Mouse (Mus musculus) liver, embryonic 11.5 days (tissue): ENCODE data around the gene Pnkd. TPM values are rescaled to one million over a fixed set of nuclear protein-coding genes. Genes with fewer than 3 reads are reported as not detected.

Experiments used
- ATAC-seq: fragments of 200-750 bp; cut with Nextera tagmentation; replicated peaks from 2 replicates; pipeline ENCODE4 v1.8.0; 2017; ENCODE audit warnings: moderate number of reproducible peaks, mild to moderate bottlenecking, moderate TSS enrichment, moderate library complexity; ENCODE audit not compliant: low FRiP score
- DNase-seq: peaks from one replicate; pipeline ENCODE4 v3.0.0-alpha.2; 2017; ENCODE audit warnings: low spot score
- H3K27ac ChIP-seq: fragments of 300-500 bp; sonication (generic); 2 replicates; pipeline ENCODE4 v1.5.1; 2014; ENCODE audit warnings: mild to moderate bottlenecking, low read depth, low read length, control low read depth
- H3K27me3 ChIP-seq: fragments of 300-500 bp; sonication (generic); replicated peaks from 2 replicates; pipeline ENCODE4 v1.6.1; 2014; ENCODE audit warnings: low read length, mixed read lengths; ENCODE audit not compliant: control insufficient read depth, insufficient read depth
- H3K36me3 ChIP-seq: fragments of 300-500 bp; sonication (generic); 2 replicates; pipeline ENCODE4 v1.6.1; 2014; ENCODE audit warnings: mild to moderate bottlenecking, low read length, moderate library complexity, mixed read lengths; ENCODE audit not compliant: control insufficient read depth, insufficient read depth
- H3K4me1 ChIP-seq: fragments of 300-500 bp; sonication (generic); replicated peaks from 2 replicates; pipeline ENCODE4 v1.6.1; 2014; ENCODE audit warnings: low read length, mixed read lengths; ENCODE audit not compliant: control insufficient read depth, insufficient read depth
- H3K4me2 ChIP-seq: fragments of 300-500 bp; sonication (generic); 2 replicates; pipeline ENCODE4 v1.6.1; 2014; ENCODE audit warnings: mild to moderate bottlenecking, control low read depth, moderate library complexity
- H3K4me3 ChIP-seq: fragments of 300-500 bp; sonication (generic); 2 replicates; pipeline ENCODE4 v1.5.1; 2014; ENCODE audit warnings: low read depth, low read length, control low read depth
- H3K9ac ChIP-seq: fragments of 300-500 bp; sonication (generic); 2 replicates; pipeline ENCODE4 v1.6.1; 2014; ENCODE audit warnings: low read depth, low read length, control low read depth
- H3K9me3 ChIP-seq: fragments of 300-500 bp; sonication (generic); 2 replicates; pipeline ENCODE4 v1.6.1; 2016; ENCODE audit warnings: low read length, inconsistent platforms, mixed read lengths; ENCODE audit not compliant: control insufficient read depth
- WGBS: fragments of 180-500 bp; shearing (Covaris S2); extraction: QIAGEN DNeasy Blood & Tissue Kit; methylation state at CpG from one replicate; pipeline ENCODE4 v1.1.7; 2014; 5-methylcytosine and 5-hydroxymethylcytosine counted together
- microRNA counts: library from miRNA; unstranded; fragments of <30 nt; microRNA quantifications from one replicate; lab custom pipeline; 2015
- microRNA-seq: library from miRNA; unstranded; fragments of <30 nt; microRNA quantifications from one replicate; pipeline ENCODE4, GENCODE M21; 2017; ENCODE audit warnings: borderline number of aligned reads
- polyA plus RNA-seq: library from polyadenylated mRNA; unstranded; fragments of >200 nt; fragmentation: Nextera tagmentation; extraction: Ambion mirVana; gene quantifications from 2 replicates; pipeline ENCODE4 v1.2.1, GENCODE M21; 2014

Pnkd gene
- polyA plus RNA-seq, 1 experiment from 2014 or later = 84.3 TPM

DNA sequence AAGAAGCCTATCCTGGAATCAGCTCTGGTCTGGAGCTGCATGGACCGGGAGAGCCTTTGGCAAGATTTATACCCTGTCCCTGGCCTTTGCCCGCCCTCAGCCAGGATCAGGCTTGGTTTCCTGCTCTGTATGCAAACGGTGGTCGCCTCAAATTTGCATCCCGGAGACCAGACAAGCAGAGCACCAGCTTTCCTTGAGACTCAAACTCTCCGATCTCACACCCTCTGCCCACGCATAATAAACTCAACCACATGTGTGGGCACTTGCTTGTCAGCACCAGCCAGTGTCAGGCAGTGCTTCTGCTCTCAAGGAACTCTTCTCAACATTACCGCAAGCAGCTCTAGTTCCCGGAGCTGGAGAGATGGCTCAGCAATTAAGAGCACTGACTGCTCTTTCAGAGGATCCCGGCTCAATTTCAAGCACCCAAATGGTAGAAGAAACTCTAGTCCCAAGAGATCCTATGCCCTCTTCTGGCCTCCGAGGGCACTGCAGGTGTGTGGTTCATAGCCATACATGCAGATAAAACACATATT is 113.3 kb downstream of the Pnkd start:
- Histone ChIP-seq H3K27me3 (no peaks in the 10 kb centered on the region), H3K27ac (peak overlapping the region; percentile 92), H3K9me3 (no peaks in the 10 kb centered on the region), H3K36me3 (peaks cover 14% of the 10 kb centered on the region; the same call in 1 of the 2 replicates), H3K4me3 (peak overlapping the region; percentile 53), H3K9ac (peak overlapping the region; percentile 61), H3K4me1 (peaks cover 20% of the 10 kb centered on the region), H3K4me2 (peak overlapping the region; percentile 86)
- DNase-seq (peak; percentile 70), ATAC-seq (peak; percentile 37)
- WGBS = 5% methylated on average over 11 of the region's 11 CpGs

DNA sequence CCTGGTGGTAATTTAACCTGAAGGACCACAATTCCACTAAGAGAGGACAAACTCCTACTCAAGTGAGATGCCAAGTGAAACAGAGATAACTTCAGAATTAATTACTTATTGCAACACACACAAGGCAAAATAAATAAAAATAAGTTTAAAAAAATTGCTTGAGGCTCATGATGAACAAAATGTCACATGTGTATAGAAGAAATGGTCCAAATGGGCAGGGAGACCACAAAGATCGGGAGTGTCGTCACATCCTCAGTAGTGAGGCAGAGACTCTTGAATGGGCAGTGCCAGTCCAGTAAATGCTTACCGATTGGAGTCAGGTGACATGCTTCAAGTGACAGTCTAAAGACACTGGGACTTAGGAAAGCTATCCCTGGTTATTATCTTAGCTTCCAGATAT is 115.8 kb downstream of the Pnkd start:
- H3K4me3 ChIP-seq = no peak overlapping the region

DNA sequence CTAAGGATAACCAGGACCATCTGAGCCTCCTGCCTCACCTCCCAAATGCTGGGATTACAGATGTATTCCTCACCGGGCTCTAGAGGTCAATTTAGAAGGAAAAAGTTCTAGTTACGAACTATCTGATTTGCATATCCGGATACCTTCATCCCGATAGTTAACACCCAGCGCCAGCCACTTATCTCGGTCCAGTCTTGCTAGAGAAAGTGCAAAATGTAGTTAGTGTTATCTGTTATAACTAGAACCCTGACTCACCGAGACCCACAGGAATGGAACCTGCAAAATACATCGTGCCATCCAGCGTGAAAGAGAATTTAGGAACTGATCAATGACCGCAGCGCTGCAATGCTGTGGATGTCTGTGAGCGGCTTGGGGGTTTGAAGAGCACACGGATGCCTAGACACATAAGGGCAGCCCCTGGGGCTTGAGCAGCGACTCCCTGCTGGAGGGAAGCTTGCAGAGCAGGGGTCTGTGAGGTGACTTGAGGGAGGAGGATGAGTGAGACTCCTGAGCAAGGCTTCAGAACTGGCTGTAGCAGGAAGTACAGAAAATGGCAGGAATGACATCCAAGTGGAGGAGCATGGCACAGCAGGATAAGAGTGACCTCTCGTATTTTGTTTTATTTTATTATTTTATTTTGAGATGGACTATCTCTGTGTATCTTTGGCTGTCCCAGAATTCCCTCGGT is 116.4 kb downstream of the Pnkd start:
- H3K9ac ChIP-seq = peak overlapping the region; percentile 60

More for the DNA sequence above, 115.8 kb downstream of the Pnkd start:
- Histone ChIP-seq H3K36me3 (no peaks in the 10 kb centered on the region), H3K9ac (no peak overlapping the region), H3K4me1 (peaks cover 11% of the 10 kb centered on the region), H3K4me2 (peak overlapping the region; percentile 61), H3K27me3 (no peaks in the 10 kb centered on the region), H3K27ac (no peak overlapping the region), H3K9me3 (no peaks in the 10 kb centered on the region)
- 77% methylated on average over 3 of the region's 3 CpGs for WGBS
- ATAC-seq = no peak
- no peak for DNase-seq

More for the DNA sequence above, 116.4 kb downstream of the Pnkd start:
- no peak for DNase-seq
- H3K27ac ChIP-seq = 0 out of 2 replicates have a peak overlapping the region, but pooled peaks have one; percentile 54
- H3K9me3 ChIP-seq = no peaks in the 10 kb centered on the region
- peaks cover 11% of the 10 kb centered on the region for H3K4me1 ChIP-seq
- H3K27me3 ChIP-seq = no peaks in the 10 kb centered on the region
- no peak for ATAC-seq
- 43% methylated on average over 16 of the region's 16 CpGs for WGBS
- peak overlapping the region; percentile 61 for H3K4me2 ChIP-seq
- H3K4me3 ChIP-seq = no peak overlapping the region
- H3K36me3 ChIP-seq = no peaks in the 10 kb centered on the region

MicroRNAs encoded within 50 kb of the gene (microRNA counts, 519-probe panel; counts per million panel counts)
- microRNA mmu-miR-26b (lab: Ali Mortazavi, UCI) = 5,063 counts per million, percentile 44 among the panel's probes with 10 or more counts

Small RNA genes lying within 50 kb of the gene (microRNA-seq; reads per million reads assigned to microRNA genes)
- 27,067 reads per million, percentile 99 among the genes with 10 or more reads in this experiment for gene Mir26b

Other genes starting within 250 kb of the Pnkd start
- 19.4 and 20.4 TPM in 2 replicates for gene Tns1, start 160.5 kb upstream of the Pnkd start, polyA plus RNA-seq
- 0.17 and 0.34 TPM in 2 replicates for gene Rufy4, start 159.4 kb upstream of the Pnkd start, polyA plus RNA-seq
- 0.47 and 0.70 TPM in 2 replicates for gene Cxcr2, start 130.9 kb upstream of the Pnkd start, polyA plus RNA-seq
- not detected in 2 replicates for gene Cxcr1, start 90.3 kb upstream of the Pnkd start, polyA plus RNA-seq
- gene Arpc2, start 48.8 kb upstream of the Pnkd start, polyA plus RNA-seq = 375 and 384 TPM in 2 replicates
- gene Gpbar1, start 6.4 kb upstream of the Pnkd start, polyA plus RNA-seq = 2.8 and 3.2 TPM in 2 replicates
- gene Aamp, start 192 bp upstream of the Pnkd start, polyA plus RNA-seq = 190 and 193 TPM in 2 replicates
- gene Tmbim1, start 20.7 kb downstream of the Pnkd start, polyA plus RNA-seq = 21.7 and 22.9 TPM in 2 replicates
- 0.21 TPM in 1 of 2 replicates, not detected in the other for gene Catip, start 77.2 kb downstream of the Pnkd start, polyA plus RNA-seq
- 10.0 and 10.4 TPM in 2 replicates for gene Slc11a1, start 90.3 kb downstream of the Pnkd start, polyA plus RNA-seq
- gene Ctdsp1, start 106.6 kb downstream of the Pnkd start, polyA plus RNA-seq = 65.2 and 71.1 TPM in 2 replicates
- gene Vil1, start 124.4 kb downstream of the Pnkd start, polyA plus RNA-seq = 0.88 and 0.94 TPM in 2 replicates
- gene Cnot9, start 221.1 kb downstream of the Pnkd start, polyA plus RNA-seq = 88.5 and 90.8 TPM in 2 replicates